Mouse (Mus musculus): ENCODE data around the gene Usp8.

The Usp8 gene

GRCm38 (mm10) chr2:126740314-126740713, 33.2 kb downstream of the Usp8 start:
- no peak for DNase-seq (ENCODE audit: low spot score in 2 of 2)

- no peak for DNase-seq (ENCODE audit: low spot score in 2 of 2)
Measured at GRCm38 (mm10) chr2:126743389-126743788, 36.3 kb downstream of the Usp8 start.

GRCm38 (mm10) chr2:126755664-126756063, 48.5 kb downstream of the Usp8 start:
- no peak for DNase-seq (ENCODE audit: low spot score in 2 of 2)

- DNase-seq (ENCODE audit: low spot score in 2 of 2): no peak
Measured at GRCm38 (mm10) chr2:126759351-126759750, 52.2 kb downstream of the Usp8 start.

- no peak for DNase-seq (ENCODE audit: low spot score in 2 of 2)
Measured at GRCm38 (mm10) chr2:126765867-126766582, 58.9 kb downstream of the Usp8 start.

GRCm38 (mm10) chr2:126767599-126767998, 60.5 kb downstream of the Usp8 start:
- no peak for DNase-seq (ENCODE audit: low spot score in 2 of 2)

- DNase-seq (ENCODE audit: low spot score in 2 of 2): no peak
Measured at GRCm38 (mm10) chr2:126768194-126768593, 61.1 kb downstream of the Usp8 start.

- DNase-seq (ENCODE audit: low spot score in 2 of 2): peak in 1 of 2 experiments; percentile 21
Measured at GRCm38 (mm10) chr2:126769431-126770181, 62.5 kb downstream of the Usp8 start.

GRCm38 (mm10) chr2:126772217-126772616, 65.1 kb downstream of the Usp8 start:
- no peak for DNase-seq (ENCODE audit: low spot score in 2 of 2)

- DNase-seq (ENCODE audit: low spot score in 2 of 2): no peak
Measured at GRCm38 (mm10) chr2:126775951-126776350, 68.8 kb downstream of the Usp8 start.

- DNase-seq (ENCODE audit: low spot score in 2 of 2): peak in 1 of 2 experiments; percentile 3
Measured at GRCm38 (mm10) chr2:126776416-126776815, 69.3 kb downstream of the Usp8 start.

GRCm38 (mm10) chr2:126778806-126779205, 71.7 kb downstream of the Usp8 start:
- no peak for DNase-seq (ENCODE audit: low spot score in 2 of 2)

- DNase-seq (ENCODE audit: low spot score in 2 of 2): no peak
Measured at GRCm38 (mm10) chr2:126780286-126780685, 73.2 kb downstream of the Usp8 start.

- DNase-seq (ENCODE audit: low spot score in 2 of 2): no peak
Measured at GRCm38 (mm10) chr2:126781478-126781877, 74.3 kb downstream of the Usp8 start.

- peak; percentile 23 to 46 for DNase-seq (ENCODE audit: low spot score in 2 of 2)
Measured at GRCm38 (mm10) chr2:126782433-126782832, 75.3 kb downstream of the Usp8 start.

GRCm38 (mm10) chr2:126783370-126783769, 76.2 kb downstream of the Usp8 start, which contains the start of gene Usp50:
TSS of gene Usp50 (minus strand) at chr2:126783470.
- DNase-seq (ENCODE audit: low spot score in 2 of 2): no peak

- DNase-seq (ENCODE audit: low spot score in 2 of 2): no peak
Measured at GRCm38 (mm10) chr2:126787721-126788342, 80.7 kb downstream of the Usp8 start.

GRCm38 (mm10) chr2:126792611-126793010, 85.5 kb downstream of the Usp8 start:
- DNase-seq (ENCODE audit: low spot score in 2 of 2): no peak

- DNase-seq (ENCODE audit: low spot score in 2 of 2): no peak
Measured at GRCm38 (mm10) chr2:126795708-126796107, 88.6 kb downstream of the Usp8 start.

- DNase-seq (ENCODE audit: low spot score in 2 of 2): no peak
Measured at GRCm38 (mm10) chr2:126798455-126798854, 91.3 kb downstream of the Usp8 start.

- no peak for DNase-seq (ENCODE audit: low spot score in 2 of 2)
Measured at GRCm38 (mm10) chr2:126801980-126802379, 94.9 kb downstream of the Usp8 start.
